Mouse (Mus musculus) WW6 (cell line): ENCODE data around the gene Cep55.

ENCODE experiments used
- DNase-seq: peaks from one replicate; pipeline ENCODE4 v3.0.0-alpha.2; 2013; ENCODE audit warnings: low read depth, low spot score

The Cep55 gene

GRCm38 (mm10) chr19:38096858-38097758, 42.3 kb downstream of the Cep55 start, which contains the start of gene Ffar4:
Gene Ffar4, plus strand, starts transcription at chr19:38097071.
- DNase-seq = no peak

DNA sequence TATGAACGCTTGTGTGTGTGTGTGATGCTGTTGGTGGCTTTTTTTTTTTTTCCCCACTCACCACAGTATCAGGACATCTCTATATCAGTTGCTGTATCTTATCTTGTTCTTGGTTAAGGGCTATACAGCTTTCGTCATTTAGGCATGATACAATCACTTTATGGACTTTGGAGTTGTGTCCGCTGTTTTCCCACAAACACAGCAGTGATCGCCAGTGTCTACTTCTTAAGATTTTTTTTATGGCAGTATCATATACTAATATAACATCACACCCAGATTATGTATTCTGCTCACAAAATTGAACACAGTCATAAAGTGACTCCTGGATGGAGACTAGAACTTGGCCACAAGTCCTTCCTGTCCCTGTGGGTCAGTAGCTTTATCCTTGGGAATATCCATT, 53.1 kb downstream of the Cep55 start:
- no peak for DNase-seq

- DNase-seq = no peak
These were observed 54.9 kb downstream of the Cep55 start for GRCm38 (mm10) chr19:38109506-38110242.

GRCm38 (mm10) chr19:38111056-38111455, 56.2 kb downstream of the Cep55 start:
- DNase-seq = no peak

- no peak for DNase-seq
These were observed 57.8 kb downstream of the Cep55 start for GRCm38 (mm10) chr19:38112575-38112974.

- no peak for DNase-seq
These were observed 60.2 kb downstream of the Cep55 start for GRCm38 (mm10) chr19:38114834-38115491.

DNA sequence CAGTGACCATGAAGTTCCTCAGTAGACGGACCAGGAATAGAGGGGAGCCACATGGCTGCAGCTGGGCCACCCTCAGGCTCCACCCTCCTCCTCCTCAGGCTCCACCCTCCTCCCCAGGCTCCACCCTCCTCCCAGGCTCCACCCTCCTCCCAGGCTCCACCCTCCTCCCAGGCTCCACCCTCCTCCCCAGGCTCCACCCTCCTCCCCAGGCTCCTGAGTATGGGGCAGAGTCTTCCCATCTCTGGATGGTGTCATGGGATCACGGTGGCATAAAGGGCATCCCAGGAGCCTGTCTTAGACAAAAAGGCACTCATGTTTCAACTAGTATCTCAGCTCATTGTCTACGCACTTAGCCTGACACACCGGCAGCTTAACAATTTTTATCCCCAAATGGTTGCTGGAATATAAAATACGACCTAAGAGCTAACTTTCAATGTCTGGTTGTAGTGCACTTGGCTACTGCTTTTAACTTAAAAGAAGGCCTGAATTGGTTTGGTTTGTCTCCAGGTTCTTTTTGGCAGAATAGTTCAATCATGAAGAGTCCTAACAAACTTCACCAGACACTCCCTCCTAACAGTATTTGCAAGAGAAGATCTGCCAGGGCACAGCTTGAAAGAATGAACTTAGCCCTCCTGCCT, 65.4 kb downstream of the Cep55 start:
- no peak for DNase-seq

DNA sequence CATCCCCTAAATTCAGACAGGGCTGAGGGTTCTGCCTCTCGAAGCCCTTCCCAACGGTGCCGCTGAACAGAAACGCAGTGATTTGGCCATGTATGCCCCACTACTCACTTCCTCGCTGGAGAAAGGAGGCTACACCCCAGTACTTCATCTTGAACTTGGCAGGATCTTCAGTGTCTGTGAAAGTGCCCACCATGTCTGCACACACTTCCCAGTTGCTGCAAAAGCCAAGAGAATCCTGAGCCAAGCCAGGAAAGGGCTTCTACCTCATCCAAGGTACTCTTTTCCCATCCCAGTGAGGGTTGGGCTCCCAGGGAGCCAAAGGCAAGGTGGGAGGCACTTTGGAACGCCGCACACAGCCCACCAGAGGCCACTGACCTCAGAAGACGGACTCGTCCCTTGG, 69.1 kb downstream of the Cep55 start:
- no peak for DNase-seq
